Mouse (Mus musculus): ENCODE results near the gene Xxylt1. TPM values are rescaled to one million over a fixed set of nuclear protein-coding genes. Genes with fewer than 3 reads are reported as not detected.

The Xxylt1 gene
- polyA plus RNA-seq, 1 experiment from 2014 or later: 7.3 TPM

GRCm38 (mm10) chr16:30998048-30998447, 83.2 kb downstream of the Xxylt1 start:
- Histone ChIP-seq H3K36me3 (ENCODE audit: poor library complexity, severe bottlenecking) (no peaks in the 10 kb centered on the region), H3K4me3 (no peak overlapping the region), H3K4me2 (no peak overlapping the region), H3K27ac (no peak overlapping the region), H3K9ac (no peak overlapping the region), H3K9me3 (replicated peaks) (no peaks in the 10 kb centered on the region), H3K4me1 (peaks cover 10% of the 10 kb centered on the region), H3K27me3 (no peaks in the 10 kb centered on the region)
- ATAC-seq: no peak
- WGBS: 90% methylated on average over 2 of the region's 2 CpGs

DNA sequence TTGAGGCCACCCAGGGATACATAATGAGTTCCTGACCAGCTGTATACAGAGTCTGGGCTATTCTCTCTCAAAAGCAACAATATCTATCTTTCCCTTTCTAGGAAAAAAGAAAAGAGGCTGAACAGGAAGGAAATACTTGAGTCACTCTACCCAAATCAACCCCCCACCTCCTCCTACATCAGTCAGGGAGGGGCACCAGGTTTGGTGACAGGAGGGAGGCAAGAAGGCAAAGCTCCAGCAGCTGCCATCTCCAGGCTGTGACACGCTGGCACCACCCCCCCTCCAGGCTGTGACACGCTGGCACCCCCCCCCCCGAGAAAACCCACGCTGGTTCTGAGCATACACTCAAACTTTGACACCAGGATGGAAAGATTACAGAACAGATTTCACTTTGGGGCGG, 85.8 kb downstream of the Xxylt1 start:
- no peak overlapping the region for H3K9ac ChIP-seq
- WGBS: 82% methylated on average over 5 of the region's 5 CpGs

DNA sequence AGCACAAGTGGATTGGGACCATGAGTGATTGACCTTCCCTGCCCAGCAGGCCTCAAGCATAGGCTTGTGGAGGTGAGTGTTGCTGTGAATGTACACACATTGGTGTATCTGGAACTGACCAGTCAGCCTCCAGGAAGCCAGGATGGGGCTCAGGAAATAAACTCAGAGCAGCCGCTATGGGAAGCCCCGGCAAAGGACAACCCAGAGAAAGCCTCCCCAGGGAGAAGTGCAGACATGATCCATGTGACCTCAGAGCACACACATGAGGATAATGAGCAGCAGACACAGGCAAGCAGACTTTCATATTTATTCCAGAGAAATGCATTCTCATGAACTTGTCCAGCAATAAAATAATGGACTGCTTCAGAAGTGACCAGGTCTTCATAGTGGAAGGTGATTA, 86.4 kb downstream of the Xxylt1 start:
- Histone ChIP-seq H3K27me3 (no peaks in the 10 kb centered on the region), H3K9me3 (replicated peaks) (no peaks in the 10 kb centered on the region), H3K4me2 (no peak overlapping the region), H3K4me1 (peaks cover 21% of the 10 kb centered on the region; the same call in 1 of the 2 replicates), H3K36me3 (ENCODE audit: poor library complexity, severe bottlenecking) (no peaks in the 10 kb centered on the region), H3K9ac (no peak overlapping the region), H3K4me3 (no peak overlapping the region), H3K27ac (no peak overlapping the region)
- no peak for ATAC-seq
- WGBS: 73% methylated on average over 2 of the region's 2 CpGs

More for the DNA sequence above, 85.8 kb downstream of the Xxylt1 start:
- H3K4me2 ChIP-seq: no peak overlapping the region
- ATAC-seq: no peak
- H3K4me1 ChIP-seq: peaks cover 21% of the 10 kb centered on the region; the same call in 1 of the 2 replicates
- no peak overlapping the region for H3K27ac ChIP-seq
- no peaks in the 10 kb centered on the region for H3K9me3 ChIP-seq (replicated peaks)
- H3K27me3 ChIP-seq: no peaks in the 10 kb centered on the region
- no peaks in the 10 kb centered on the region for H3K36me3 ChIP-seq (ENCODE audit: poor library complexity, severe bottlenecking)
- no peak overlapping the region for H3K4me3 ChIP-seq

DNA sequence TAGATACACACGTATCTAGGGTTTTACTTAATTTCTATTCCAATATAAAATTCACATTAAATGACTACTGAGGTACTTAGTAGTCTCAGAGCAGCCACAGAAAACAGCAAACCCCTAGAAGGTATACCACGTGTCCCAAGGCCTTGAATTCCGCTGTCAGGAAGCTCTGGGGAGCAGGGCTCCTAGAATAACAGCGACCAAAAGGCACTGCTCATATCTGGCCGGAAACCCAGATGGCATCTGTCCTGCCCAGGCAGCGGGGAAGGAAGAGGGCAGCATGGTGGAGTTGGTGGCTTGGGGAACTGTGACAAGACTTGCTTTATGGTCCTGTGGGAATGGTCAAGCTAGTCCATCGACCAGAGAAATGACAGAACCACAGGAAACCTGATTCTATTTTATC, 86.9 kb downstream of the Xxylt1 start:
- 91% methylated on average over 7 of the region's 7 CpGs for WGBS
- peaks cover 21% of the 10 kb centered on the region; the same call in 1 of the 2 replicates for H3K4me1 ChIP-seq

DNA sequence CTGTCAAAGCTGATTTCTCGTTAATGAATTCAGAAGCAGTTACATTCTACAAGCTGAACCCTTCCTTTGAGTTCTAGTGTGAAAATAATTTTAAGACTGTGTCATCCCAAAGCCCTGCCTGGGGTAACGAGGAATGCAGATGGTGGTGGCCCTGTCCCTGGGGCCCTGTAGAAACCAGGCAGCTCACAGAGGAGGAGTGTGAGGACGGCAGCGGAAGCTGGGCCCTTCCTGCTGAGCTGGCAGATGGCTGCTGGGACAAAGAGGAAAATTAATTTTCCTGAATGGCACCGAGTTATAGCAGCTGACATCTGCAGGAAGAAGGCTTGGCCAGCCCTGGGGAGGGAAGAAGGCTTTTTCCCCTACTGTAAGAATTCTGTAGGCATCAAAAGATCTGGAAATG, 88.7 kb downstream of the Xxylt1 start:
- peak; percentile 39; the same call in 1 of the 2 replicates for ATAC-seq
- H3K9me3 ChIP-seq (replicated peaks): no peaks in the 10 kb centered on the region
- no peaks in the 10 kb centered on the region for H3K36me3 ChIP-seq (ENCODE audit: poor library complexity, severe bottlenecking)
- WGBS: 57% methylated on average over 5 of the region's 5 CpGs
- peaks cover 25% of the 10 kb centered on the region; the same call in 1 of the 2 replicates for H3K4me1 ChIP-seq
- peak overlapping the region; percentile 11; the same call in 1 of the 2 replicates for H3K27ac ChIP-seq
- H3K4me3 ChIP-seq: no peak overlapping the region
- H3K9ac ChIP-seq: no peak overlapping the region
- H3K27me3 ChIP-seq: no peaks in the 10 kb centered on the region
- H3K4me2 ChIP-seq: no peak overlapping the region

More for the DNA sequence above, 86.9 kb downstream of the Xxylt1 start:
- Histone ChIP-seq H3K27ac (no peak overlapping the region), H3K27me3 (no peaks in the 10 kb centered on the region), H3K9me3 (replicated peaks) (no peaks in the 10 kb centered on the region), H3K36me3 (ENCODE audit: poor library complexity, severe bottlenecking) (no peaks in the 10 kb centered on the region), H3K4me2 (no peak overlapping the region), H3K4me3 (no peak overlapping the region), H3K9ac (no peak overlapping the region)
- ATAC-seq: no peak

DNA sequence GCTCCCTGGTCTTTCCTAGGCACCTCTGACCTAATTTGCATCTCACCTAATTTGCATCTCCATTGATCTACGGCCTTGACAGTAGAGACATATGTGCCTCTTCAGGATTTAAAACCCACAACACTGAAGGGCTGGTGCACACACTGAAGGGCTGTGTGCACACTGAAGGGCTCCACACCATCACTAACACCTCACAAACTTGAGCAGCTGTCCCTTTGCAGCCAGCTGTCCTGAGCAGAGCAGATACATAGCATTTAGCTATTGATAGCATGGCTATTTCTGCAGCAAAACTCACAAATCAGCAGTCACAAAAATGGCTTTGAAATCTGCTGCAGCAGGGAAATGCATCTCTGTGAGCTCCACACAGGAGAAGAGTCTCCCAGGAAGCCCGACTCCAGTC, 90.6 kb downstream of the Xxylt1 start:
- ATAC-seq: no peak
- Histone ChIP-seq H3K4me1 (peaks cover 24% of the 10 kb centered on the region; the same call in 1 of the 2 replicates), H3K36me3 (ENCODE audit: poor library complexity, severe bottlenecking) (no peaks in the 10 kb centered on the region), H3K4me3 (no peak overlapping the region), H3K9ac (no peak overlapping the region), H3K9me3 (replicated peaks) (no peaks in the 10 kb centered on the region), H3K4me2 (no peak overlapping the region), H3K27ac (no peak overlapping the region; the same call in 1 of the 2 replicates), H3K27me3 (no peaks in the 10 kb centered on the region)
- 55% methylated on average over 2 of the region's 2 CpGs for WGBS

- H3K4me2 ChIP-seq: no peak overlapping the region
- no peak overlapping the region for H3K27ac ChIP-seq
- no peak overlapping the region for H3K4me3 ChIP-seq
- H3K4me1 ChIP-seq: peaks cover 28% of the 10 kb centered on the region; the same call in 1 of the 2 replicates
- H3K9ac ChIP-seq: no peak overlapping the region
- no peak for ATAC-seq
- H3K36me3 ChIP-seq (ENCODE audit: poor library complexity, severe bottlenecking): no peaks in the 10 kb centered on the region
- no peaks in the 10 kb centered on the region for H3K9me3 ChIP-seq (replicated peaks)
- 90% methylated on average over 6 of the region's 6 CpGs for WGBS
- H3K27me3 ChIP-seq: no peaks in the 10 kb centered on the region
These were observed 93.0 kb downstream of the Xxylt1 start for GRCm38 (mm10) chr16:30988225-30988624.

DNA sequence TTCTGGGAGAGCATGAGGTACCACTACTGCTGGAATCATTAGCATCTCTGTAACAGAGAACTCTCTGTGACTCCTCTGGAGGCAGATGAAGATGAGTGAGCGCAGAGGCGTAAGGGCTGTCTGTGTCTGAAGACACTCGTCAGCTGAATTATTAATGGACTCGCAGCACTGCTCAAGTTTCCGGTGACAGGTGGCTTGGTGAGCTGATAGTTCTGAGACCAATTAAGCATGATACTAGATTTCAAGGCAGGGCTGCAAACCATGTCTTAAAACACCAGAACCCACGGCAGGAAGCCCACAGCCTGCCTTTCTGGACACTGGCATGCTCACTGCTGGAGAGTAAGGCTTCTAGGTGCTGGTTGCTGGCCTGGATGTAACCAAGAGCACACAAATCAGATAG, 93.5 kb downstream of the Xxylt1 start:
- no peak overlapping the region for H3K27ac ChIP-seq
- ATAC-seq: no peak
- 71% methylated on average over 6 of the region's 6 CpGs for WGBS
- no peak overlapping the region for H3K4me2 ChIP-seq
- no peaks in the 10 kb centered on the region for H3K9me3 ChIP-seq (replicated peaks)
- H3K36me3 ChIP-seq (ENCODE audit: poor library complexity, severe bottlenecking): no peaks in the 10 kb centered on the region
- no peaks in the 10 kb centered on the region for H3K27me3 ChIP-seq
- no peak overlapping the region for H3K4me3 ChIP-seq
- no peak overlapping the region for H3K9ac ChIP-seq
- peaks cover 25% of the 10 kb centered on the region; the same call in 1 of the 2 replicates for H3K4me1 ChIP-seq

DNA sequence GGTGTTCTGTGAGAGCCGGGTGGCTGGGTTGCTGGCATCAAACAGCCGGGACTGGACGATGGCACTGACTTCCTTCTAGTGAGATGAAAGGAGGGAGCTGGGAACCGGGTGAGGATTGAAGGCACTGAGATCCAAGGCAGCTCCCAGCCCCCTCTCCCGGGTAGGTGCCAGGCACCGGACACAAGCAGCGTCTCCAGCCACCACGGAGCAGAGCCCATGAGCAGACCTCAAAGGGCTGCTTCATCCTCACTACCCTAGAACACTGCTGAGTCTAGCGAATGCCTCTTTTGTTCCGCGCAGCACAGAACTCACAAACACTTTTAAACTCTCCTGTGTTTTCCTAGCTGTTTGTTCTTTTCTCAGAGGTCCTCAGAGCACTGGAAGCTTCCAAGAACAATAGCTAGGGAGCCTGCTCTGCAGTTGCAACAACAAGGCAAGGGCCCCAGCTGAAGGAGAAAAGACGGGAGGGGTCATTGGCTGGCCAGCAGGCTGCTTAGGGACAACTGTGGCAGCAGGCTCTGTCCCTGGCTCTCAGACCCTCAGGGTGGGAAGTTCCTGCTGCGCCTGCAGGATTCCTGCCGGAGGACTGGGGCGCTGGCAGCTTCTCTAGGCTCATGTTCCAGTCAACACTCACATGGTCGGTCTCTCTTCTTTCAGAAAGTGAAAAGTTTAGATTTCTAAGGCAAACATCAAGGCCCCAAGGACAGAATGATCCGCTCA, 96.2 kb downstream of the Xxylt1 start:
- H3K4me1 ChIP-seq: peaks cover 16% of the 10 kb centered on the region; the same call in 1 of the 2 replicates
- no peak for ATAC-seq
- WGBS: 20% methylated on average over 17 of the region's 17 CpGs
- H3K4me3 ChIP-seq: no peak overlapping the region
- H3K4me2 ChIP-seq: no peak overlapping the region
- no peaks in the 10 kb centered on the region for H3K36me3 ChIP-seq (ENCODE audit: poor library complexity, severe bottlenecking)
- H3K27me3 ChIP-seq: no peaks in the 10 kb centered on the region
- H3K9me3 ChIP-seq (replicated peaks): no peaks in the 10 kb centered on the region
- no peak overlapping the region for H3K9ac ChIP-seq
- peak overlapping the region; percentile 15; the same call in 1 of the 2 replicates for H3K27ac ChIP-seq

DNA sequence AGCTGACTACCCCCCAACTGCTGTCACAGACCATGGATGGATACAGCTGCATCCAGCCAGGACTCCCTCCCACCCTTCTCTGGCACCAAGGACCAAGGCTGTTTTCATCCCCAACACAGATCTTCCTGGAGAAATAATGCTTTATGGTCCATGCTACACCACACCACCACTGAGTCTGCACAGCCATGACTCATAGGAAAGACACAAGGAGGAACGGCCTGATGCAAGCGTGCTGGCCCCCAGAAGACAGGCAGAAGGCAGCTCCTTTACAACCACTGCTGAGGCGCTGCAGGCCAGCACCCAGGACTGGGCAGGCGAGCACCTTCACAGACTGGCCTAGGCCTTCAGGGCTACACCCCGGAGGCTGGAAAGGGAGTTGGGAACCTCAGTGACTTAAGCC, 97.1 kb downstream of the Xxylt1 start:
- no peaks in the 10 kb centered on the region for H3K36me3 ChIP-seq (ENCODE audit: poor library complexity, severe bottlenecking)
- H3K9ac ChIP-seq: no peak overlapping the region
- no peaks in the 10 kb centered on the region for H3K27me3 ChIP-seq
- peaks cover 16% of the 10 kb centered on the region; the same call in 1 of the 2 replicates for H3K4me1 ChIP-seq
- H3K9me3 ChIP-seq (replicated peaks): no peaks in the 10 kb centered on the region
- no peak overlapping the region for H3K4me2 ChIP-seq
- ATAC-seq: no peak
- H3K4me3 ChIP-seq: no peak overlapping the region
- WGBS: 87% methylated on average over 5 of the region's 5 CpGs
- no peak overlapping the region for H3K27ac ChIP-seq

- no peak for ATAC-seq
- Histone ChIP-seq H3K36me3 (ENCODE audit: poor library complexity, severe bottlenecking) (no peaks in the 10 kb centered on the region), H3K4me2 (no peak overlapping the region), H3K27me3 (no peaks in the 10 kb centered on the region), H3K9me3 (replicated peaks) (no peaks in the 10 kb centered on the region), H3K4me3 (no peak overlapping the region), H3K4me1 (peaks cover 16% of the 10 kb centered on the region; the same call in 1 of the 2 replicates), H3K9ac (no peak overlapping the region), H3K27ac (no peak overlapping the region)
- 63% methylated on average over 6 of the region's 6 CpGs for WGBS
These were observed 97.5 kb downstream of the Xxylt1 start for GRCm38 (mm10) chr16:30983699-30984098.

DNA sequence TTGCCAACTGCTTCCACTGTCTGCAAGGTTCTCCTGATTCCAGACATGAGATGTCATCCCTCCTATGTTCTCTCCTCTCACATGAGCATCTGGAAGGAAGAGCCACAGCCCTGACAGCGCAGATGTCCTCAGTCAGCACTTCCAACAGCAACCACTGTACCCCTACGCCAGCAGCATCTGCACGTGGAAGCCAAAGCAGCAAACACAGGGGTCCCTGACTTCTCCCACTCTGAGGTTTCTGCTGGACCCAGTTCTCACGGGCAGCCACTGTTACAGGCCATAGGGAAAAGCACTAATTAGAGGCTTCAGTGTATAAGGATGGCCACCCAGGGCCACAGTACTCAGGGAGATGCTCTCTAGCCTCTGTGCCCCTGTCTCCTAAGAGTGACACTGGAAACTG, 98.0 kb downstream of the Xxylt1 start:
- no peak for ATAC-seq
- 70% methylated on average over 4 of the region's 4 CpGs for WGBS
- no peaks in the 10 kb centered on the region for H3K27me3 ChIP-seq
- H3K27ac ChIP-seq: no peak overlapping the region
- no peak overlapping the region for H3K9ac ChIP-seq
- peaks cover 16% of the 10 kb centered on the region; the same call in 1 of the 2 replicates for H3K4me1 ChIP-seq
- no peak overlapping the region for H3K4me3 ChIP-seq
- no peak overlapping the region for H3K4me2 ChIP-seq
- no peaks in the 10 kb centered on the region for H3K36me3 ChIP-seq (ENCODE audit: poor library complexity, severe bottlenecking)
- no peaks in the 10 kb centered on the region for H3K9me3 ChIP-seq (replicated peaks)

Measured in forebrain, embryonic 13.5 days (tissue).